Mouse (Mus musculus) liver, embryonic 13.5 days (tissue): ENCODE results near the gene Actr3b. TPM values are rescaled to one million over a fixed set of nuclear protein-coding genes. Genes with fewer than 3 reads are reported as not detected.

Experiments
- polyA plus RNA-seq: library from polyadenylated mRNA; unstranded; fragments of >200 nt; fragmentation: Nextera tagmentation; extraction: Ambion mirVana; gene quantifications from 2 replicates; pipeline ENCODE4 v1.2.1, GENCODE M21; 2015

Actr3b gene
- polyA plus RNA-seq, 1 experiment from 2014 or later: 0.90 TPM

Other genes with a start within 250 kb of the Actr3b start
- gene Cct8l1, start 243.9 kb upstream of the Actr3b start, polyA plus RNA-seq: not detected in 2 replicates
- gene Xrcc2, start 54.2 kb upstream of the Actr3b start, polyA plus RNA-seq: 4.3 and 4.5 TPM in 2 replicates
- not detected in 2 replicates for gene Gm21663, start 182.4 kb downstream of the Actr3b start, polyA plus RNA-seq
- not detected in 2 replicates for gene Gm21671, start 194.4 kb downstream of the Actr3b start, polyA plus RNA-seq
- gene Gm21680, start 212.7 kb downstream of the Actr3b start, polyA plus RNA-seq: not detected in 2 replicates
- gene Gm21698, start 228.7 kb downstream of the Actr3b start, polyA plus RNA-seq: not detected in 2 replicates
- gene Gm1979, start 244.8 kb downstream of the Actr3b start, polyA plus RNA-seq: not detected in 2 replicates